Mouse (Mus musculus) embryonic fibroblast, embryonic 13.5 days (primary cell): ENCODE measurements at regions not wholly inside any gene's neighbourhood (a gene's known extent, or its start where the extent isn't known, plus 50 kb on each side); places are given as distances from the start of the nearest gene placed in this dataset.

Source experiments
- CTCF ChIP-seq: IDR thresholded peaks from 2 replicates; pipeline ENCODE4 v1.5.1; 2011; ENCODE audit warnings: mild to moderate bottlenecking, control low read depth, low read length, moderate library complexity, borderline replicate concordance; ENCODE audit not compliant: insufficient read depth
- POLR2A ChIP-seq: IDR thresholded peaks from 2 replicates; pipeline ENCODE4 v1.6.1; 2011; ENCODE audit warnings: low read depth, mild to moderate bottlenecking, control low read depth, low read length, moderate library complexity

- TF ChIP-seq CTCF (no peak), POLR2A (no peak)
Observed at GRCm38 (mm10) chr8:46921075-46921474, 65.6 kb upstream of the Enpp6 start.
